Mouse (Mus musculus): Measurements from ENCODE around the gene Gm17655.
"Not testable (repeated sequence)": the region's sequence is repeated elsewhere in the genome, so short reads cannot be mapped to it uniquely, and the experiment has no call there.

Gene Gm17655

DNA sequence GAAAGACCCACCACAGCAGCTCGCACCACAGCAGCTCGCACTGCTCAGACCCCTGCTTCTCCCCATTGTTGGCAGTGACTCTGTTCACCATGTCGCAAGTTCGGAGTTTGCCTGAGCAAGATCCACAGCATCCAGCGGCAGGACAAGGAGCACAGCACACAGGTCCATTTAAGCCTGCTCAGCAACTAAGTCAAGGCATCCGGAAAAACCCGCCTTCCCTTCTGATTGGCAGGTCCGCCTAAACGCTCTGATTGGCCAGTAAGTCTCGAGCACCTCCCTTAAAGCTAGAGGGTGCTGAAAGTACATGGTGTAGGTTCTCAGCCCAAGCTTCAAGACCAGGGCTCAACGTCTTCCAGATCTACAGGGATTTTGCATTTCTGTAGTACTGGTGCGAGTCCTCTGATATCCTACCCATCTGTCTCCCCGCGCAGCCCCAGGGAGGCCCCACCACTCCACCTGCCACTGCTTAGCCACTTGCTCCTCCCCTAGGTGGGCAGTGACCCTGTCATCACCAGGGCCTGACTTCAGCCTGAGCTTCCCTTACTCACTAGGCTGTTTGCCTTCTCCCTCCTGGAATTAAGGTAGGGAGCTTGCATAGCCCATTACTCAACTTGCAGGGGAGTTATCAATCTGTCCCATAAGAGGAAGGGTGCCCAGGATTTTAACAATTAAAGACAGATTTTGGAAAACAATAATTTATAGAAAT, 14.0 kb upstream of the Gm17655 start:
- no peak for DNase-seq (ENCODE audit: extremely low spot score)

DNA sequence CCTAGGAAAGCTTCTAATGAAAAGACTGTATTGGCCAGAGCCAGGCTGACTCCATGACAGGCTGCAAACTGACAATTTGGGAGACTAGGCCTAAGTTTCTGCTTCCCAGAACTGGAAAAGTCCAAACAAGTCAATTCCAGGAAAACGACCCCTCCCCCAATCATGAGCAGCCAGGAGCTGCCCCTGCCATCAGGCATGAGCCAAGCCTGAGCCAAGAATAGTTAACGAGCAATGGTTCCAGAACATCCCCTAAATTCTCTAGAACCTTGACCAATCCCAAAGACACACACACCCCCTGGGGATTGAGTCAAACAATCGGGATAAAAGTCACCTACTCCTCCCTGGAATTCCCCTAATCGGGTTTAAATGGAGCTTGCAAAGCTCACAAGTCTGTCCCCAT, 10.6 kb upstream of the Gm17655 start:
- DNase-seq (ENCODE audit: extremely low spot score), result no peak

DNA sequence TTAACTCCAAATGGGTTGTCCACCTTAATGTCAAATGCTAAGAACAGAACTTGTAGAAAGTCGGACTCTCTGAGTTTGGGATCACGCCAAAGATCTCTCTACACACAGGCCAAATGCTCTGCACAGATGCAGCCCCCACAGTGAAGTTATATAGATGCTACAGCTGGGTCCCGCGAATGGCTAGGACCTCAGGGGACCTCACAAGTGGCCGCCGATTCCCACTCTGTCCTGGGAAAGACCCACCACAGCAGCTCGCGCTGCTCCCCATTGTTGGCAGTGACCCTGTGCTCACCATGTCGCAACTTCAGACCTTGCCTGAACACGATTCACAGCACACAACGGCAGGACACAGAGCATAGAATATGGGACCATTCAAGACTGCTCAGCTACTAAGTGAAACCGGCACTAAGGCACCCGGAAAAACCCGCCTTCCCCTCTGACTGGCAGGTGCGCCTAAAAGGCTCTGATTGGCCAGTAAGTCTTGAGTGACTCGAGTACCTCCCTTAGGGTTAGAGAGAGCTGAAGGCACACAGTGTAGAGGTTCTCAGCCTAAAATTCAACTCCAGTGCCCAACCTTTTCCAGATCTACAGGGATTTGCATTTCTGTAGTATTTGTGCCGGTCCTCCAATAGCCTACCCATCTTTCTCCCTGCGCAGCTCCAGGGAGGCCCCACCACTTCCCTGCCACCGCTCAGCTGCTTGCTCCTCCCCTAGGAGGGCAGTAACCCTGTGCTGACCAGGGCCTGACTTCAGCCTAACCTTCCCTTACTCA, 14.5 kb downstream of the Gm17655 start:
- DNase-seq (ENCODE audit: extremely low spot score), result peak; percentile 81

DNA sequence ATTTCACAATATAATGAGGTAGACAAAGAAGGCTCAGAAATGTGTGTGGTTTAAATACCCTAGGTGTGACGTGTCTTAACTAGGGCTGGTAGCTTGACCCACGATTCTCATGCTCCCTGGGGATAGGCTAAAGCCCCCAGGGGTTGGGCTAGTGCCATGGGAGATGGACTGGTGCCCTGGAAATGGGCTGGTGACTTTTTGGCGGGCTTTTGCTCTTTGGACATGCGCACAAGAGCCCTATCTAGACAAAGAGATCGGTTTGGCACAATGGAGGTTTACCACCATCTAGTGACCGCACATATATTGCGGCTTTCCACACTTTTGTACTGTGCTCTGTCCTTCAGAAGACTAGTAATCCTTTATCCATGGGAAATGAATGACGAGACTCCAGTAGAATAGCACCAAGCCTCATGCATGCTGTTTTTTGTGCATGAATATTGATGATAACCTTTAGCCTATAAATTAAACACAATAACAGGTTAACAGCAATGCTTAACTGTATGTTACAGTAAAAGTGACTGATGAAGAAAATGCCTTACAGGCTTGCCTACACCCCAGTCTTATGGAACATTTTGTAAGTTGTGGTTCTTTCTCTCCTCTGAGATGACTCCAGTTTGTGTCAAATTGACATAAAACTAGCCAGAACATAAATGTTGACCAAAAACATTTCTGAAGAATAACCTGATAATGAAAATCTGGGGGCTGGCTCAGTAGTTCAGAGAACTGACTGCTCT, 48.5 kb downstream of the Gm17655 start:
- DNase-seq (ENCODE audit: extremely low spot score), result peak; percentile 6

DNA sequence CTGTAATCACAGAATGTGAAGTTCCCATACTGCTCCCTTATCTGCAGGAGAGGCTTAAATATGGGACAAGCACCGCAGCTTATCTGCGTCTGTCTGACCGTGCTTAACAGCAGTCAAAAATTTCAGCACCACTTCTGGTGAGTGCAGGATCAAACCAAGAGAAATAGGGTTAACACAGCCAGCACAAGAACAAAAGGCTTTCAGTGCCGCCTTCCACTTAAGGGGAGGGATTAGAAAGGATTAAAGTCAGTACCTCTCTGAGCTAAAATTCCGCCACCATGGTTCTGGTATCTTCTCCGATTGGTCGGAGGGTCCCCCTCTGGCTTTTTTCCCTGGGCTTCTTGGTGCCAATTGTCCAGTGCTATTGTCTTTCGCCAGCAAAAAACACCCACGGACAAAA, 49.0 kb downstream of the Gm17655 start:
- DNase-seq (ENCODE audit: extremely low spot score), result no peak

DNA sequence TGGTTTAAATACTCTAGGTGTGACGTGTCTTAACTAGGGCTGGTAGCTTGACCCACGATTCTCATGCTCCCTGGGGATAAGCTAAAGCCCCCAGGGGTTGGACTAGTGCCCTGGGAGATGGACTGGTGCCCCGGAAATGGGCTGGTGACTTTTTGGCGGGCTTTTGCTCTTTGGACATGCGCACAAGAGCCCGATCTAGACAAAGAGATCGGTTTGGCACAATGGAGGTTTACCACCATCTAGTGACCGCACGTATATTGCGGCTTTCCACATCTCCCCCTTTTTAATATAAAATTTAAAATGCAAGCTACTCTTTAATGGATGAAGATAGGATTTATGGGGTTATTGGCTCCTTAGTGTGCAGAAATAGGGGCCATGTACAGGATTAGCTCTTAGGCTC, 56.5 kb downstream of the Gm17655 start:
- not testable (repeated sequence) for DNase-seq (ENCODE audit: extremely low spot score)

Measured in embryo, embryonic 9.5 days (tissue).